Mouse (Mus musculus) ES-Bruce4 (cell line): ENCODE data around the gene Gfod1. TPM values are rescaled to one million over a fixed set of nuclear protein-coding genes. Genes with fewer than 3 reads are reported as not detected.

Experiments used
- H3K27ac ChIP-seq: 2 replicates; pipeline ENCODE4 v1.5.1; 2012; ENCODE audit warnings: low read length, inconsistent platforms; ENCODE audit not compliant: insufficient read depth
- H3K27me3 ChIP-seq: 2 replicates; pipeline ENCODE4 v1.6.1; 2012; ENCODE audit warnings: mild to moderate bottlenecking, low read length, inconsistent platforms; ENCODE audit not compliant: control insufficient read depth, poor library complexity, insufficient read depth, severe bottlenecking
- H3K36me3 ChIP-seq: 2 replicates; pipeline ENCODE4 v1.6.1; 2012; ENCODE audit warnings: inconsistent platforms, mild to moderate bottlenecking, low read length, moderate library complexity; ENCODE audit not compliant: control insufficient read depth, poor library complexity, insufficient read depth, severe bottlenecking
- H3K4me1 ChIP-seq: one replicate; pipeline ENCODE4 v1.8.1; 2011; ENCODE audit warnings: low read length; ENCODE audit not compliant: control insufficient read depth, insufficient read depth
- H3K4me3 ChIP-seq: 2 replicates; pipeline ENCODE4 v1.5.1; 2011; ENCODE audit warnings: low read depth, mild to moderate bottlenecking, low read length
- H3K9ac ChIP-seq: 2 replicates; pipeline ENCODE4 v1.6.1; 2012; ENCODE audit warnings: low read depth, mild to moderate bottlenecking, inconsistent platforms; ENCODE audit not compliant: poor library complexity, severe bottlenecking
- H3K9me3 ChIP-seq: replicated peaks from 2 replicates; pipeline ENCODE4 v1.6.1; 2012; ENCODE audit warnings: mild to moderate bottlenecking, low read length, inconsistent platforms; ENCODE audit not compliant: control insufficient read depth, poor library complexity, insufficient read depth, severe bottlenecking
- CTCF ChIP-seq: IDR thresholded peaks from one replicate; pipeline ENCODE4 v1.8.1; 2011; ENCODE audit warnings: low read depth, low read length
- EP300 ChIP-seq: IDR thresholded peaks from 2 replicates; pipeline ENCODE4 v1.6.1; 2011; ENCODE audit warnings: low read depth, low read length; ENCODE audit not compliant: insufficient read depth
- POLR2A ChIP-seq: IDR thresholded peaks from one replicate; pipeline ENCODE4 v1.8.1; 2011; ENCODE audit warnings: low read length; ENCODE audit not compliant: insufficient read depth
- polyA plus RNA-seq: library from polyadenylated mRNA; stranded (reverse); fragments of >200 nt; gene quantifications from 2 replicates; pipeline ENCODE4 v1.2.4, GENCODE M21; 2011; ENCODE audit warnings: low read depth; ENCODE audit not compliant: missing spikeins, insufficient read depth, insufficient read length

The Gfod1 gene
- polyA plus RNA-seq, 1 experiment: 6.2 TPM

DNA sequence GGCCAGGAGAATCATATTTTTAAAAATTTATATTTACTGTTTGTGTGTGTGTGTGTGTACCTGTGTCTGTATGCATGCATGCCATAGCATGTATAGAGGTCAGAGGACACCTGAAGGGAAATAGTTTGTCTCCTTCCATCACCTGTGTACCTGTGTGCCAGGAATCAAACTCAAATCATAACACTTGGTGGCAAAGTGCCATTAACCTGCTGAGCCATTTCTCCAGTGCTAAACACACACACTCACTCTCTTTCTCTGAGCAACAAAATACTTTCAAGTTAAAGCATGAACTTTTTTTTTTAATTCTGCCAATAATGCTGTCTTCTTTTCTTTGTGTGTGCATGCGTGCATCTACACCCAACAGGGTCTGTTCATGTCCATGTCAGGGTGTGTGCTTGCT lies 83.3 kb downstream of the Gfod1 start:
- Histone ChIP-seq H3K4me3 (no peak overlapping the region), H3K9me3 (no peaks in the 10 kb centered on the region), H3K36me3 (no peaks in the 10 kb centered on the region), H3K27me3 (no peaks in the 10 kb centered on the region), H3K4me1 (peaks cover 8% of the 10 kb centered on the region), H3K27ac (no peak overlapping the region), H3K9ac (no peak overlapping the region)
- TF ChIP-seq EP300 (no peak), CTCF (no peak), POLR2A (no peak)

DNA sequence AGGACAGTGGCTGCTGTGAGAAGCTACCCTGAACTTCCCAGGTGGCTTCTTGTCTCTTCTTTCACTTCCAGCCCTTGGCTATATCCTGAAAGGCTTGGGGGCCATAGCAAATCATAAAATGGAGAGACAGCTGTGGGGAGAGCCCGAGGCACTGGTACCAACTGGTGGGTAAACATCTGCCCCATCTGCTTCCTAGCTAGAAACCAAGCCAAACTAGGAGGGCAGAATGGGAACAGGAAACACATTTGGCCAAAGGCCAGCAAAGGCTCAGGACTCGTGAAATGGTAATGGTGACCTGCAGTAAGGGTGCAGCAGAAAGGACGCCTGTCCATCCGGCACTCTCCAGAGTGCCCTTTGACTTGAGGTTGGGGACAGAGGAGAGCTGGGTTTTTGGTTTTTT lies 85.2 kb downstream of the Gfod1 start:
- no peak overlapping the region for H3K27ac ChIP-seq
- no peak overlapping the region for H3K9ac ChIP-seq
- H3K4me1 ChIP-seq: peaks cover 8% of the 10 kb centered on the region
- TF ChIP-seq CTCF (no peak), EP300 (no peak), POLR2A (no peak)
- no peaks in the 10 kb centered on the region for H3K27me3 ChIP-seq
- no peaks in the 10 kb centered on the region for H3K36me3 ChIP-seq
- no peak overlapping the region for H3K4me3 ChIP-seq
- no peaks in the 10 kb centered on the region for H3K9me3 ChIP-seq

DNA sequence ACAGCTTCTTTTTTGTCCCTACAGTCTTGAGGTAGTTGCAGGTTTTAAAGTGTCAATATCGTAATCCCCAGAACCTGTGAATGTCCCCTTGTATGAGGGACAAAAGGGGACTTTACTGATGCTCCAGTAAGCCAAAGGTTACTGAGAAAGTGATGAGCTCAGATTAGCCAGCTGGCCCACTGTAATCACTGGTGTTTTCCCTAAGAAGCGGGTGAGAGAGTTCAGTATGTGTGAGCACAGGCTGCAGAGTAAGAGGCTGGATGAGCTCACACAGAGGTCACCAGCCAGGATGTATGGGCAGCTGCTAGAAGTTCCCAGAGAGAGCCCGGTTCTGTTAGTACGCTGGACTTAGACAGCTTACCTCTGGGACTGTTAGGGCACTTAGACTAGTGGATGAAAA lies 85.7 kb downstream of the Gfod1 start:
- no peaks in the 10 kb centered on the region for H3K27me3 ChIP-seq
- H3K36me3 ChIP-seq: no peaks in the 10 kb centered on the region
- no peak overlapping the region for H3K27ac ChIP-seq
- no peak overlapping the region for H3K4me3 ChIP-seq
- no peak overlapping the region for H3K9ac ChIP-seq
- no peak for TF ChIP-seq POLR2A
- TF ChIP-seq EP300: no peak
- no peak for TF ChIP-seq CTCF
- H3K9me3 ChIP-seq: no peaks in the 10 kb centered on the region
- H3K4me1 ChIP-seq: peaks cover 8% of the 10 kb centered on the region

DNA sequence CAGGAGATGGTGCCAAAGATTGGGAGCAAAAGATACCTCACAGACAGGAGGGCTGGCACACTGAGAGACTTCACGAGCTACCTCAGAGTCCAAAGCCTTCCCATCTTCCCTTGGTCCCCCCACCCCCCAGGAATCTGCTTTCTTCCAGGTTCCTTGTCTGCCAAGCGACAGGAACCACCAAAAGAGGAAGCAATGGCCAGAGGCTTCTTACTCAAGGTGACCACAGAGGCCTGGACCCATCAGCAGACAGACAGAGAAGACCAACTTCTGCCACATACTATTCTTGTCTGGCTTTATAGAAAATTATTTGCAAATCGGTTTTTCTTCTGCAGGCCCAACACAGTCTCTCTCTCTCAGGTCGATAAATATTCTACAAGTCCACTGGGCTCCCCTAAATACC lies 86.3 kb downstream of the Gfod1 start:
- TF ChIP-seq POLR2A: no peak
- TF ChIP-seq EP300: no peak
- Histone ChIP-seq H3K9me3 (no peaks in the 10 kb centered on the region), H3K4me1 (peaks cover 8% of the 10 kb centered on the region), H3K27ac (no peak overlapping the region), H3K9ac (no peak overlapping the region), H3K27me3 (no peaks in the 10 kb centered on the region), H3K36me3 (no peaks in the 10 kb centered on the region), H3K4me3 (no peak overlapping the region)

DNA sequence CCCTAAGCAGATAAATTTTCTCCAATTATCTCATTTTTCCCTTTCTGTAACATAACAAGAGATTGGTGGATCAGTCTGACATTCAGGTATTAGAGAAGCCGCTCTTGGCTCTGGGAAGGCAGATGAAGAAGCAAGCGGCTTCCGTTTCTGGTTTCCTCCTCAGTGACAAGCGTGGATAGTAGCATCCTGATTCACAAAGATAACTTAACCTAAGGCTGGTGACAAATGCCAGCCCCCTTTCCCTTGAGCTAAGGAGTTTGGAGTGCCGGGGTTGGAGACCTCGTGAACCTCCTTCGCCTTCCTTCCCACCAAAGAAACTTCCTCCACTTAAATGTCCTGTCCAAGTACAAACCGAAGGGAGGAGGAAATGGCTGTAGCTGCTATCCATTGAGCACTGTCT lies 86.9 kb downstream of the Gfod1 start:
- Histone ChIP-seq H3K4me3 (no peak overlapping the region), H3K9me3 (no peaks in the 10 kb centered on the region), H3K9ac (no peak overlapping the region), H3K27ac (no peak overlapping the region), H3K36me3 (no peaks in the 10 kb centered on the region), H3K4me1 (peaks cover 8% of the 10 kb centered on the region), H3K27me3 (no peaks in the 10 kb centered on the region)
- no peak for TF ChIP-seq CTCF
- no peak for TF ChIP-seq EP300
- TF ChIP-seq POLR2A: no peak

DNA sequence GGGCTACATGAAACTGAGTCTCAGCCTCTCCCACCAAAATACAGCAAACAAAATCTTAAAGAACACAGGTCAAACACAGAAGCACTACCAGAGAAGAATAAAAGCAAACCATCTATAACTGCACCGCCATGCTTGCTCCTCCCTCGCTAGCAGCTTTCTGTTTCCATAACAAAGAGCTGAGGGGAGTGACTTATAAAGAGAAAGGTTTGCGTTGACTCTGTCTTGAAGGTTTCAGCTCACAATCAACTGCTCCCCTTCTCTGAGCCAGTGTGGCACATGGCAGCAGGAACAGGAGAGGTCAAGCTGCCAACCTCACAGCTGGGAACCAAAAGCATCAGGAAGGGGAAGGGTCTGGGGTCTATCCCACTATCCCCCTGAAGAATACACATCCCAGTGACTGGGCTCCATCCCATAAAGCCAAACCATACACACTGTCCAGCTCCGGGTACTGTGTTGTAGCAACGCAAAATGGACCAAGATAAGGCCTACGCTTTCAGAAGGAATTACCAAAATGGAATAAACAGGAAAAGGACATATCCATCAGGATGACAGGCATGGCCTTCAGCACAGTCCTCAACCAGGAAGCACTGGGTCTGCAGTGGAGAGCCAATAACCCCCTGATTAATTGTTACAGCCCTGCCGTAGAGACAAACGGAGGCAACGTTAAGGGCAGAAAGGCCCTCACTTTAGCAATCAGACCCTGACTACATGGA lies 87.8 kb downstream of the Gfod1 start:
- peak overlapping the region; percentile 79 for H3K27ac ChIP-seq
- H3K4me3 ChIP-seq: peak overlapping the region; percentile 46
- H3K27me3 ChIP-seq: no peaks in the 10 kb centered on the region
- H3K36me3 ChIP-seq: no peaks in the 10 kb centered on the region
- no peaks in the 10 kb centered on the region for H3K9me3 ChIP-seq
- TF ChIP-seq EP300: peak; percentile 70; the same call in 1 of the 2 replicates
- no peak for TF ChIP-seq CTCF
- TF ChIP-seq POLR2A: peak; percentile 32
- peak overlapping the region; percentile 30; the same call in 1 of the 2 replicates for H3K9ac ChIP-seq
- peaks cover 8% of the 10 kb centered on the region for H3K4me1 ChIP-seq
